Mouse (Mus musculus) midbrain, embryonic 14.5 days (tissue): ENCODE measurements around the gene Ormdl2. TPM values are rescaled to one million over a fixed set of nuclear protein-coding genes. Genes with fewer than 3 reads are reported as not detected.

ENCODE experiments used
- ATAC-seq: fragments of 200-750 bp; cut with Nextera tagmentation; 2 replicates; pipeline ENCODE4 v1.8.0; 2017; ENCODE audit warnings: moderate number of reproducible peaks, moderate library complexity; ENCODE audit not compliant: low FRiP score, low TSS enrichment
- DNase-seq: peaks from one replicate; pipeline ENCODE4 v3.0.0-alpha.2; 2015
- H3K27ac ChIP-seq: fragments of 300-500 bp; sonication (generic); replicated peaks from 2 replicates; pipeline ENCODE4 v1.5.1; 2014; ENCODE audit warnings: mild to moderate bottlenecking, low read depth, low read length, moderate library complexity
- H3K27me3 ChIP-seq: fragments of 300-500 bp; sonication (generic); 2 replicates; pipeline ENCODE4 v1.6.1; 2014; ENCODE audit warnings: low read length, control low read depth, mixed read lengths; ENCODE audit not compliant: control insufficient read depth, insufficient read depth
- H3K36me3 ChIP-seq: fragments of 300-500 bp; sonication (generic); 2 replicates; pipeline ENCODE4 v1.6.1; 2014; ENCODE audit warnings: low read length, control low read depth; ENCODE audit not compliant: control insufficient read depth, insufficient read depth
- H3K4me1 ChIP-seq: fragments of 300-500 bp; sonication (generic); 2 replicates; pipeline ENCODE4 v1.6.1; 2014; ENCODE audit warnings: mild to moderate bottlenecking, antibody characterized with exemption, low read length, control low read depth; ENCODE audit not compliant: control insufficient read depth, insufficient read depth
- H3K4me2 ChIP-seq: fragments of 300-500 bp; sonication (generic); 2 replicates; pipeline ENCODE4 v1.6.1; 2014; ENCODE audit warnings: mild to moderate bottlenecking, low read length, moderate library complexity
- H3K4me3 ChIP-seq: fragments of 300-500 bp; sonication (generic); replicated peaks from 2 replicates; pipeline ENCODE4 v1.5.1; 2014; ENCODE audit warnings: low read depth, low read length
- H3K9ac ChIP-seq: fragments of 300-500 bp; sonication (generic); replicated peaks from 2 replicates; pipeline ENCODE4 v1.6.1; 2014; ENCODE audit warnings: mild to moderate bottlenecking, low read length, moderate library complexity
- H3K9me3 ChIP-seq: fragments of 300-500 bp; sonication (generic); 2 replicates; pipeline ENCODE4 v1.6.1; 2016; ENCODE audit warnings: low read length, control low read depth, mixed read lengths; ENCODE audit not compliant: control insufficient read depth
- WGBS: fragments of 180-500 bp; shearing (Covaris S2); extraction: QIAGEN DNeasy Blood & Tissue Kit; methylation state at CpG from one replicate; pipeline ENCODE4 v1.1.7; 2014; 5-methylcytosine and 5-hydroxymethylcytosine counted together
- polyA plus RNA-seq: library from polyadenylated mRNA; unstranded; fragments of >200 nt; fragmentation: Nextera tagmentation; extraction: Ambion mirVana; gene quantifications from 2 replicates; pipeline ENCODE4 v1.2.1, GENCODE M21; 2014

The Ormdl2 gene
- polyA plus RNA-seq, 1 experiment from 2014 or later, result 24.8 TPM

GRCm38 (mm10) chr10:128798676-128799075, 22.8 kb downstream of the Ormdl2 start:
- Histone ChIP-seq H3K36me3 (peaks cover 14% of the 10 kb centered on the region), H3K4me3 (no peak overlapping the region), H3K9me3 (no peaks in the 10 kb centered on the region), H3K27ac (no peak overlapping the region), H3K9ac (no peak overlapping the region), H3K27me3 (no peaks in the 10 kb centered on the region), H3K4me2 (no peak overlapping the region), H3K4me1 (peaks cover 7% of the 10 kb centered on the region)
- 95% methylated on average over 8 of the region's 8 CpGs for WGBS
- no peak for DNase-seq
- no peak for ATAC-seq

- H3K4me1 ChIP-seq, result no peaks in the 10 kb centered on the region
- no peak for ATAC-seq
- no peak for DNase-seq
- peaks cover 8% of the 10 kb centered on the region for H3K36me3 ChIP-seq
- H3K4me3 ChIP-seq, result no peak overlapping the region
- H3K27ac ChIP-seq, result no peak overlapping the region
- 96% methylated on average over 3 of the region's 3 CpGs for WGBS
- no peak overlapping the region for H3K9ac ChIP-seq
- H3K4me2 ChIP-seq, result no peak overlapping the region
- no peaks in the 10 kb centered on the region for H3K27me3 ChIP-seq
- no peaks in the 10 kb centered on the region for H3K9me3 ChIP-seq
Measured at GRCm38 (mm10) chr10:128795581-128795980, 25.9 kb downstream of the Ormdl2 start.

DNA sequence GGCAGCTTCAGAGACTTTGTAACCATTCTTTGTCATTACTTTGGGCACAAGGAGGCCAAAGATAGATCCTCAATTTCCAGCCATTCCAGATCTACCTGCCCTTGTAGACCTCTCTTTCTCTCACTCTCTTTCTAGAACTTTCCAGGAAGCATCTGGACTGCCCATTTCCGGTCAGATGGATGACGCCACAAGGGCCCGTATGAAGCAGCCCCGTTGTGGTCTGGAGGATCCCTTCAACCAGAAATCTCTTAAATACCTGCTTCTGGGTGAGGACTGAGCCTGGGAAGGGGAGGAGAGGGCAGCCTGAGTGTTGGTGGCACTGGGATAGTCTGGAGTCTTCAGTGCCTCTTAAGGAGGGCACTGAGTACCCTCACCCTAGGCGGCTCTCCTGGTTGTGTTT, 27.1 kb downstream of the Ormdl2 start:
- no peak for ATAC-seq
- H3K4me1 ChIP-seq, result no peaks in the 10 kb centered on the region
- no peaks in the 10 kb centered on the region for H3K9me3 ChIP-seq
- H3K4me2 ChIP-seq, result no peak overlapping the region
- DNase-seq, result no peak
- H3K36me3 ChIP-seq, result no peaks in the 10 kb centered on the region; the same call in 1 of the 2 replicates
- WGBS, result 92% methylated on average over 5 of the region's 5 CpGs
- no peak overlapping the region for H3K9ac ChIP-seq
- no peak overlapping the region for H3K27ac ChIP-seq
- H3K4me3 ChIP-seq, result no peak overlapping the region
- no peaks in the 10 kb centered on the region for H3K27me3 ChIP-seq

GRCm38 (mm10) chr10:128793258-128793657, 28.2 kb downstream of the Ormdl2 start:
- H3K9ac ChIP-seq, result no peak overlapping the region
- H3K4me1 ChIP-seq, result no peaks in the 10 kb centered on the region
- no peak for ATAC-seq
- no peaks in the 10 kb centered on the region for H3K36me3 ChIP-seq
- H3K27me3 ChIP-seq, result no peaks in the 10 kb centered on the region
- DNase-seq, result no peak
- no peaks in the 10 kb centered on the region for H3K9me3 ChIP-seq
- WGBS, result 84% methylated on average over 1 of the region's 1 CpGs
- no peak overlapping the region for H3K4me3 ChIP-seq
- H3K4me2 ChIP-seq, result no peak overlapping the region
- H3K27ac ChIP-seq, result no peak overlapping the region

DNA sequence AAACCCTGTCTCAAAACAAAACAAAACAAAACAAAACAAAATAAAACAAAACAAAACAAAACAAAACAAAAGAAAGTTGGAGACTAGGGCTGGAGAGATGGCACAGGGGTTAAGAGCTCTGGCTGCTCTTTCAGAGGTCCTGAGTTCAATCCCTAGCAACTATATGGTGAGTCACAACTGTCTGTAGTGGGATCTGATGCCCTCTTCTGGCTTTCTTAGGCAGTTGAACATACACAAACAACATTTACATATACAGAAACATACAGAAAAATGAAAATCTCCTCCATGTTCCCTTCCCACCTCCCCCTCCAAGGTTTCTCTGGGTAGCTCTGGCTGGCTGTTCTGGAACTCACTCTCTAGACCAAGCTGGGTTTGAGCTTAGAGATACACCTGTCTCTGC, 29.4 kb downstream of the Ormdl2 start:
- Histone ChIP-seq H3K9me3 (no peaks in the 10 kb centered on the region), H3K4me1 (no peaks in the 10 kb centered on the region), H3K4me2 (no peak overlapping the region), H3K27me3 (no peaks in the 10 kb centered on the region), H3K27ac (no peak overlapping the region), H3K4me3 (no peak overlapping the region), H3K9ac (no peak overlapping the region), H3K36me3 (no peaks in the 10 kb centered on the region)
- no peak for DNase-seq
- ATAC-seq, result no peak

DNA sequence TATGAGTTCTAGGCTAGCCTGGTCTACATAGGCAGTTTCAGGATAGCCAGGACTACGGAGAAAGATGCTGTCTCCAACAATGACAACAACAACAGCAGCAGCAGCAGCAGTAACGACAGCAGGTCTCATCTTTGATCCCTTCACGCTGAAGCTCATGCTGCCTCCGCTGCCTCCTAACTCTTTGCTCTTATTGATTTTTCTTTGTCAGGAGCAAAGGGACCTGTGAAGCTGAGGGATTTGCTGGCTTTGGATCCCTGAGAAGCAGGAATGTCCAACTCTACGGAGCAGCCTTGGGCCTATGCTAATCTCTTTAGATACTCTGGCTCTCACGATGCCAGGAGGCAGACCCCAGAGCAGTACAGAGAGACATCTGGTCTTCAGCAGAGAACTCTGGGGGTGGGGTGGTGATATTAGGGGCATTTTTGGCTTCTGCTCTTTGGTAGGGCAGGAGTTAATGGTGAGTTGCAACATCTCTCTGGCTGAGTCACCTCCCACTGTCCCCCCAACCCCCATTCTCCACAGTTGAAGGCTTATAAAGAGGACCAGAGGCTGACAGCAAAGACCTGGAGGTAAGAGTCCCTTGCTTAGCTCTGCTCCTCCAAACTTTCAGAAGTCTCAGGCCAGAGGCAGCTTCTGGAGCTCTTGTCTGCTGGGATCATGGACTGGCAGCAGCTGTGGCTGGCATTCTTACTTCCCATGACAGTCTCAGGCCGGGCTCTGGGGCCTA, 30.9 kb downstream of the Ormdl2 start, which contains the start of gene Mmp19:
Gene Mmp19, plus strand, starts transcription at position 513 of the 727 bp plus-strand sequence.
- Histone ChIP-seq H3K4me1 (no peaks in the 10 kb centered on the region), H3K4me2 (no peak within 1 kb of the TSS), H3K27me3 (no peaks in the 10 kb centered on the region), H3K27ac (no peak within 1 kb of the TSS), H3K4me3 (no peak within 1 kb of the TSS), H3K36me3 (no peaks in the 10 kb centered on the region), H3K9me3 (no peaks in the 10 kb centered on the region), H3K9ac (no peak within 1 kb of the TSS)
- 58% methylated on average over 7 of the region's 7 CpGs for WGBS
- DNase-seq, result no peak
- ATAC-seq, result no peak

GRCm38 (mm10) chr10:128780200-128780599, 41.2 kb downstream of the Ormdl2 start:
- ATAC-seq (no peak), DNase-seq (no peak)
- 0 out of 2 replicates have a peak, but pooled peaks cover 4% of the 10 kb centered on the region for H3K9me3 ChIP-seq
- no peak overlapping the region for H3K4me2 ChIP-seq
- no peaks in the 10 kb centered on the region for H3K36me3 ChIP-seq
- no peak overlapping the region for H3K4me3 ChIP-seq
- 95% methylated on average over 1 of the region's 1 CpGs for WGBS
- H3K27me3 ChIP-seq, result no peaks in the 10 kb centered on the region
- no peak overlapping the region for H3K27ac ChIP-seq
- H3K4me1 ChIP-seq, result no peaks in the 10 kb centered on the region
- H3K9ac ChIP-seq, result no peak overlapping the region

DNA sequence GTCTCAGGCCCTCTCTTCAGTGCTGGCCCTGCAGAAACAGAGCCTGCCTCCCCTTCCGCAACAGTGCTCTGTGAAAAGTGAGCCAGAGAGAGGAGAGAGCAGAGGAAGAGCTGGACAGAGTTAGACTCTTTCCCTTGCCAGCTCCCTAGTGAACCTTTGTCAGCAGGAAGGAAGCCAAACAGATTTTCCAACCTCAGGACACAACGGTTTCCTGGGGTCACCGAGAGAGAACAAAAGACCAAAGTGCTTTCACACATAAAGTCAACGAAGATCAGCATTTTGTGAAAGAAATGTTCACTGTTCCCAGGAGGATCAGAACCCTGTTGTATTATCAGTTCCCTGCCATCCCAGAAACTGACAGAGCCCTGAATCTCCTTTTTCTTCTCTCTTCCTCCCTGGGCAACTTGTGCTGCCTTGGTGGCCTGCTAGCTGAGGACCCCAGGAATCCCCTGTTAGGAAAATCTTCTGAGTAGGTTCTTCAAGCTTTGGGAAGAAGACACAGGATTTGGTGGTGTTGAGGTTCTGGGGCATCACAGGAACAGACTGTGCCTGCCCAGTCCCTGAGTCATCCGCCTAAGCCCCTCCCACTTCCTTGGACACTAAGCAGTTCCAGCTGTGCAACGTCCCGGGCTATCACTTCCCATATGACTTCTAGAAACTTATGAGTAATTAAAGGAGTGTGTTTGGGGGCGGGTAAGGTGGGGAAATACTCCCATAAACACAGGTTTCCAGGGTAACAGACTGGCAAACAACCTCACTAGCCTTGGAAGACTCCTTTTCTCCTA, 42.2 kb downstream of the Ormdl2 start:
- Histone ChIP-seq H3K4me3 (no peak overlapping the region), H3K36me3 (no peaks in the 10 kb centered on the region), H3K27me3 (no peaks in the 10 kb centered on the region), H3K27ac (no peak overlapping the region), H3K4me1 (no peaks in the 10 kb centered on the region), H3K9ac (no peak overlapping the region), H3K9me3 (0 out of 2 replicates have a peak, but pooled peaks cover 3% of the 10 kb centered on the region), H3K4me2 (no peak overlapping the region)
- ATAC-seq, result no peak
- WGBS, result 33% methylated on average over 8 of the region's 8 CpGs
- DNase-seq, result no peak

GRCm38 (mm10) chr10:128778441-128778840, 43.0 kb downstream of the Ormdl2 start:
- 87% methylated on average over 2 of the region's 2 CpGs for WGBS

More at GRCm38 (mm10) chr10:128778441-128778840, 43.0 kb downstream of the Ormdl2 start:
- H3K4me3 ChIP-seq, result no peak overlapping the region
- DNase-seq (no peak), ATAC-seq (no peak)
- no peak overlapping the region for H3K4me2 ChIP-seq
- H3K9me3 ChIP-seq, result no peaks in the 10 kb centered on the region
- H3K36me3 ChIP-seq, result no peaks in the 10 kb centered on the region
- H3K4me1 ChIP-seq, result no peaks in the 10 kb centered on the region
- no peaks in the 10 kb centered on the region for H3K27me3 ChIP-seq
- no peak overlapping the region for H3K27ac ChIP-seq
- no peak overlapping the region for H3K9ac ChIP-seq
